Mouse (Mus musculus): ENCODE data around the gene Eed.
A peak's percentile ranks its signal among the peaks of the same experiment; 100 is the strongest.

Gene Eed

GRCm38 (mm10) chr7:89983441-89983840, 2.7 kb upstream of the Eed start:
- no peak for DNase-seq (ENCODE audit: inconsistent age in 2 of 2, low spot score in 1 of 2)

DNA sequence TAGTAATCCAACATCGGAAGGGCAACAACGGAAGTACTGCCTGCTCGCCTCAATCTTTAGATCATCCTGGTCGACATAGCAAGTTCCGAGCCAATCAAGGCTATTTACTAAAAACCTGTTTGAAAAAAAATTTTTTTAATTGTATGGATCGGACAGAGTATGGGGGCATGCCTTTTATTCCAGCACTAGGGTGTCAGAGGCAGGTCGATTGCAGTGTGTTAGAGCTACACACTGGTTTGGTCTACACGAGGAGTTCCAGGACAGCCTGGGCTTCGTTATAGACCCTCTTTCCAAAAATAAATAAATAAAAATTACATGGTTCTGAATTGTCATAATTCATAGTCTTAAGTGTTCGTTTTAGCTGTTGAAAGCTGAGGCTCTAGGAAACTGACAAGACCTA, 774 bp upstream of the Eed start:
- DNase-seq (ENCODE audit: inconsistent age in 2 of 2, low spot score in 1 of 2): no peak

DNA sequence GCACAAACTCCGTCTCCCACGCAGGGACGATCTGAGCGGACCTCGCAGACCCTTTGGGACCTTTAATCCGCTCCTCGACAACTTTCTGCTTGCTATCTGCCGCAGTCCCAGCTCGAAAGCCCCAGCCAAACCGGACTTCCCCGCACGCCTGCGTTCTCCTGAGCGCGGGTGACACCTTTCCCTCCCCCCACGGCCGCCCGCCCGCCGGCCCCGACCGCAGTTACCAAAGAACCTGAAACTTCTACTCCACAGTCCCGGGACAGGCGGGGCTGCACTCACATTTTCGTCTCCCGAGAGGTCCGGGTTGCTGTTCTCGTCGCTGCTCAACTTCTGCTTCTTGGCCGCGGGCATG, 674 bp downstream of the Eed start:
- no peak for DNase-seq (ENCODE audit: inconsistent age in 2 of 2, low spot score in 1 of 2)

- no peak for DNase-seq (ENCODE audit: inconsistent age in 2 of 2, low spot score in 1 of 2)
Measured at GRCm38 (mm10) chr7:89979432-89980130, 1.2 kb downstream of the Eed start.

DNA sequence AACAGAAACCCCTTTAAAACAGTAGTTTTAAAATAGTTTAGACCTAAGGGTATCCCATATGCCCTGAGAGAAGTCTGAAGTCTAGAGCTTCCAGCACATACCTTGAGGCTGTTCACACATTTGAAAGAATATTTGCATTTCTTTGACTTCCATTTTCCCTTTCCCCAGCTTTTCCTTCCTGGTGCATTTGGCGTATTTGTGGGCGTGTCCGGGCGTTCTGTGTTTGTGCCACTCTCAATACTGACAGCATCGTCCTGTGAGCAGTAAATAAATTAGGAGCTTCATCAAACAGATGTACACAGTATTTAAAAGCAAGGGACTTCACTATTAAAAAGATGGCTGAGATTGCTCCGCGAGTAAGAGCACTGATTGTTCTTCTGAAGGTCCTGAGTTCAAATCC, 4.0 kb downstream of the Eed start:
- no peak for DNase-seq (ENCODE audit: inconsistent age in 2 of 2, low spot score in 1 of 2)

DNA sequence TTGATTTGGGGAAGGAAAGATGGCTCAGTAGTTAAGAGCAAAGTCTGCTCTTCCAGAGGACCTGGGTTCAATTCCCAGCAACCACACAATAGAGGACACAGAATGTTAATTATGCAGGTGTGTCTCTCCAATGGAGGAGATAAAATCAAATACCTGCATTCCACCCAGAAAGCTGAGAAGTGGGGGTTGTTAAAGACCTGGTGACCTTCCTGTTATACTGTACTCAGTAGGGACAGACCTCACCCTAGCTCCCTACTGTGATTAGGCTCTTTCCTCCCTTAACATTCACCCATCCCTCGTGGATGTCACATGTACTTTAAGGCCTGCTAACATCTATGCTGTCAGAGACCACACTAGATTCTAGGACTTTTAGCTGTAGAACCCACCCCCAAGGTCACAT, 5.2 kb downstream of the Eed start:
- no peak for DNase-seq (ENCODE audit: inconsistent age in 2 of 2, low spot score in 1 of 2)

DNA sequence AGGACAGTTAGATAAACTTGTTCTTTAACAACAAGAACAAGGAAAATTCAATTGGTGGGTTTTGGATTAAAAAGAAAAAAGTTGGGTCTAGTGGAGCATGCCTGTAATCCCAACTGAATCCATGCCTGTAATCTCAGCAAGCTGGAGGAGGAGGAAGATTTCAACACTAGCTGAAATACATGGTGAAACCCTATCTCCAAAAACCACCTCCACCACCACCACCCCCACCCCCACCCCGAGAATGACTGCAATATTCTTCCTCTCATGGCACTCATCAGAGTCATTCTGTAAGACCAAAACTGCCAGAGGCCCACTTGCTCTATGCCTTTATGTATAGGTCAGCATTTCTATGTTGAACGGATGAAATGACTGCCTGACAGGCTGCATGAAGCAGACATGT, 13.5 kb downstream of the Eed start:
- DNase-seq (ENCODE audit: inconsistent age in 2 of 2, low spot score in 1 of 2): no peak

GRCm38 (mm10) chr7:89966771-89967170, 14.0 kb downstream of the Eed start:
- DNase-seq (ENCODE audit: inconsistent age in 2 of 2, low spot score in 1 of 2): no peak

GRCm38 (mm10) chr7:89963135-89963534, 17.6 kb downstream of the Eed start:
- no peak for DNase-seq (ENCODE audit: inconsistent age in 2 of 2, low spot score in 1 of 2)

- DNase-seq (ENCODE audit: inconsistent age in 2 of 2, low spot score in 1 of 2): no peak
Measured at GRCm38 (mm10) chr7:89957300-89957699, 23.5 kb downstream of the Eed start.

DNA sequence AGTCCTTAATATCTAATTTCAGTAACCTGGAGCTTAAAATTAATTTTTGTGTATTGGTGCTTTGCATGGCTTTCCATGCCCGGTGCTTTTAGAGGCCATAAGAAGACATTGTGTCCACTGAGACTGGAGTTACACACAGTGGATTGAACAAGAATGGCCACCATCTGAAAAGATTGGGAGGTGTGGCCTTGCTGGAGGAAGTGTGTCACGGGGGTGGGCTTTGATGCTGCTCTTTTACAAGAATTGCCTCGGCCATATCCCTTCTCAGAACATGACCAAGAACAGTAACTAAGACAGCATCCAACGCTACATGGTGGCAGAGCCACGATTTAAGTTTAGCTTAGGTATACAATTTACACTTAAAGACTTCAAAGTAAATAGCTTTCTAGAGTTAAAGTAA, 26.5 kb downstream of the Eed start:
- no peak for DNase-seq (ENCODE audit: inconsistent age in 2 of 2, low spot score in 1 of 2)

DNA sequence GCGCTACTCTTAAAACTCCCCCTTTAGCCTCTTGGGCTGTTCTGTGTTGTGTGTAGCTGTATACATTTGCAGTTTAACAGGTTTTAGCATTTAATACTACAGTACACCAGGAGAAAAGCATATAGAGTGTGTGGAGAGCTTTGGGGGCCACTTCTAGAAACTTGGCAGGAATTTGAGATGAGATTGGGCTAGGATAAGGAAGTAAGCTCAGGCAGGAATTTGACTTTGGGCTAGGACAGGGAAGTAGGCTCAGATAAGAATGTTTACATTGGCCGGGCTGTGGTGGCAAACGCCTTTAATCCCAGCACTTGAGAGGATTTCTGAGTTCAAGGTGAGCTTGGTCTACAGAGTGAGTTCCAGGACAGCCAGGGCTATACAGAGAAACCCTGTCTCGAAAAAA, 31.4 kb downstream of the Eed start:
- DNase-seq (ENCODE audit: inconsistent age in 2 of 2, low spot score in 1 of 2): no peak

DNA sequence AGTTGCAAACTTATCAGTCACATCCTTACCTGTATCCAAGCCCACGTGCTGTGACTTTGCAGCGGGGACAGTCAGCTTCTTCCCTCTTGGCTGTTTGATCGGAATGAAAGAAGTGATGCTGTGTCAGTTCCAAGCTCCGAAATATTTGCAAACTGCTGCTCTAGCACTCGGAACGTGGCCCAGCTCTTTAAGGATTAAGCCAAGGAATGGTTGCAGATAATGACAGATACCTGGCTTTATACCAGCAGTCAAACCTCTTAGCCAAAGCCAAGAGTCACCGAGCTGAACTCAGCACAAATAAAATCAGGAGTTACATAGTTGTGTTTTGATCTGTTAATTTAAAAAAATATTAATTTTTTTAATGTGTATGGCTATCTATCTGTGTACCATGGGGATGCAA, 32.8 kb downstream of the Eed start:
- DNase-seq (ENCODE audit: inconsistent age in 2 of 2, low spot score in 1 of 2): peak in 1 of 2 experiments; percentile 31

GRCm38 (mm10) chr7:89940571-89941463, 40.0 kb downstream of the Eed start, which contains the start of gene Hikeshi:
Gene Hikeshi (minus strand): TSS chr7:89941204.
- DNase-seq (ENCODE audit: inconsistent age in 2 of 2, low spot score in 1 of 2): peak; percentile 94 to 98

GRCm38 (mm10) chr7:89939497-89940353, 41.1 kb downstream of the Eed start:
- peak; percentile 22 to 66 for DNase-seq (ENCODE audit: inconsistent age in 2 of 2, low spot score in 1 of 2)

- no peak for DNase-seq (ENCODE audit: inconsistent age in 2 of 2, low spot score in 1 of 2)
Measured at GRCm38 (mm10) chr7:89923441-89924180, 57.2 kb downstream of the Eed start.

GRCm38 (mm10) chr7:89917776-89918175, 63.0 kb downstream of the Eed start:
- peak in 1 of 2 experiments; percentile 35 for DNase-seq (ENCODE audit: inconsistent age in 2 of 2, low spot score in 1 of 2)

GRCm38 (mm10) chr7:89916711-89917110, 64.1 kb downstream of the Eed start:
- DNase-seq (ENCODE audit: inconsistent age in 2 of 2, low spot score in 1 of 2): peak in 1 of 2 experiments; percentile 32

- no peak for DNase-seq (ENCODE audit: inconsistent age in 2 of 2, low spot score in 1 of 2)
Measured at GRCm38 (mm10) chr7:89913432-89914158, 67.2 kb downstream of the Eed start.

DNA sequence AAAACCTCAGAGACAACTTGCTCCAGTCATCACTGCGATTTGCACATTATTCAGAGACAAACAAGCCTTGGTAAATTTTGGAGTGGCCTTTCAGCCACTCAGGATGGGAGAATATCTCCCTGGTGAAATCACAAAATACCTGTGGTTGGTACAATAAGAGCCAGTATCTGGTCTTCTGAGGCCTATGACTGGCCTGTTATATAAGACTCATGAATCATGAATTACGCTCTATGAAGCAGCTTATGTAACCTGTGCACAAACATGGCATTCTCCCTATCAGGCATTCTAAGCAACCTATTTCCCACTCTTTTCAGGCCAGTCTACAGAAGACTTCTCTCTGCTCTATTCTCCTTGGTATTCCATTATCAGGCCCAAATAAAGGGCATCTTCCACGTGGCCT, 68.4 kb downstream of the Eed start:
- peak in 1 of 2 experiments; percentile 40 for DNase-seq (ENCODE audit: inconsistent age in 2 of 2, low spot score in 1 of 2)

Data from adrenal gland, adult (tissue).